Mouse (Mus musculus): ENCODE data around the gene 2310007B03Rik. TPM values are rescaled to one million over a fixed set of nuclear protein-coding genes. Genes with fewer than 3 reads are reported as not detected.

2310007B03Rik gene
- polyA plus RNA-seq, 1 experiment from 2014 or later = 0.10 TPM

GRCm38 (mm10) chr1:93159566-93160500, 915 bp downstream of the 2310007B03Rik start:
- Histone ChIP-seq H3K9ac (replicated peaks) (no peak overlapping the region), H3K9me3 (no peaks in the 10 kb centered on the region), H3K27me3 (no peaks in the 10 kb centered on the region), H3K4me3 (replicated peaks) (no peak overlapping the region), H3K4me1 (replicated peaks) (peaks cover 8% of the 10 kb centered on the region; the same call in 1 of the 2 replicates), H3K36me3 (no peaks in the 10 kb centered on the region), H3K27ac (no peak overlapping the region), H3K4me2 (no peak overlapping the region)
- ATAC-seq (ENCODE audit: insufficient number of reproducible peaks, insufficient read depth, low FRiP score, low TSS enrichment, low read depth) = no peak
- WGBS = 85% methylated on average over 21 of the region's 21 CpGs

GRCm38 (mm10) chr1:93158916-93159315, 1.8 kb downstream of the 2310007B03Rik start:
- H3K4me3 ChIP-seq (replicated peaks) = no peak overlapping the region
- H3K9ac ChIP-seq (replicated peaks) = no peak overlapping the region
- H3K4me1 ChIP-seq (replicated peaks) = peaks cover 8% of the 10 kb centered on the region; the same call in 1 of the 2 replicates
- no peak for ATAC-seq (ENCODE audit: insufficient number of reproducible peaks, insufficient read depth, low FRiP score, low TSS enrichment, low read depth)
- no peak overlapping the region for H3K27ac ChIP-seq
- H3K27me3 ChIP-seq = no peaks in the 10 kb centered on the region
- 72% methylated on average over 8 of the region's 8 CpGs for WGBS
- no peaks in the 10 kb centered on the region for H3K9me3 ChIP-seq
- H3K36me3 ChIP-seq = no peaks in the 10 kb centered on the region
- no peak overlapping the region for H3K4me2 ChIP-seq

GRCm38 (mm10) chr1:93157566-93157965, 3.2 kb downstream of the 2310007B03Rik start:
- Histone ChIP-seq H3K4me1 (replicated peaks) (peaks cover 8% of the 10 kb centered on the region; the same call in 1 of the 2 replicates), H3K4me2 (no peak overlapping the region), H3K27me3 (no peaks in the 10 kb centered on the region), H3K9me3 (no peaks in the 10 kb centered on the region), H3K36me3 (no peaks in the 10 kb centered on the region), H3K4me3 (replicated peaks) (no peak overlapping the region), H3K27ac (no peak overlapping the region), H3K9ac (replicated peaks) (no peak overlapping the region)
- WGBS = 81% methylated on average over 4 of the region's 4 CpGs
- no peak for ATAC-seq (ENCODE audit: insufficient number of reproducible peaks, insufficient read depth, low FRiP score, low TSS enrichment, low read depth)

GRCm38 (mm10) chr1:93150907-93151661, 9.7 kb downstream of the 2310007B03Rik start:
- H3K4me3 ChIP-seq (replicated peaks) = no peak overlapping the region
- H3K27me3 ChIP-seq = no peaks in the 10 kb centered on the region
- no peak overlapping the region for H3K4me2 ChIP-seq
- no peak for ATAC-seq (ENCODE audit: insufficient number of reproducible peaks, insufficient read depth, low FRiP score, low TSS enrichment, low read depth)
- WGBS = 77% methylated on average over 2 of the region's 2 CpGs
- no peaks in the 10 kb centered on the region for H3K36me3 ChIP-seq
- no peaks in the 10 kb centered on the region for H3K4me1 ChIP-seq (replicated peaks)
- H3K9ac ChIP-seq (replicated peaks) = no peak overlapping the region
- no peak overlapping the region for H3K27ac ChIP-seq
- no peaks in the 10 kb centered on the region for H3K9me3 ChIP-seq

- 79% methylated on average over 9 of the region's 9 CpGs for WGBS
- no peaks in the 10 kb centered on the region for H3K27me3 ChIP-seq
- no peaks in the 10 kb centered on the region for H3K4me1 ChIP-seq (replicated peaks)
- H3K27ac ChIP-seq = no peak overlapping the region
- H3K4me3 ChIP-seq (replicated peaks) = no peak overlapping the region
- H3K9me3 ChIP-seq = no peaks in the 10 kb centered on the region
- no peak overlapping the region for H3K4me2 ChIP-seq
- no peak for ATAC-seq (ENCODE audit: insufficient number of reproducible peaks, insufficient read depth, low FRiP score, low TSS enrichment, low read depth)
- no peaks in the 10 kb centered on the region for H3K36me3 ChIP-seq
- no peak overlapping the region for H3K9ac ChIP-seq (replicated peaks)
These were observed 16.6 kb downstream of the 2310007B03Rik start for GRCm38 (mm10) chr1:93144176-93144575.

- H3K9me3 ChIP-seq = no peaks in the 10 kb centered on the region
These were observed 17.9 kb downstream of the 2310007B03Rik start for GRCm38 (mm10) chr1:93142871-93143270.

GRCm38 (mm10) chr1:93139713-93140112, 21.0 kb downstream of the 2310007B03Rik start:
- no peak overlapping the region for H3K4me2 ChIP-seq
- no peak overlapping the region for H3K9ac ChIP-seq (replicated peaks)
- H3K4me3 ChIP-seq (replicated peaks) = no peak overlapping the region
- WGBS = 87% methylated on average over 7 of the region's 7 CpGs
- H3K36me3 ChIP-seq = no peaks in the 10 kb centered on the region
- no peaks in the 10 kb centered on the region for H3K9me3 ChIP-seq
- no peak overlapping the region for H3K27ac ChIP-seq
- H3K4me1 ChIP-seq (replicated peaks) = no peaks in the 10 kb centered on the region
- ATAC-seq (ENCODE audit: insufficient number of reproducible peaks, insufficient read depth, low FRiP score, low TSS enrichment, low read depth) = no peak
- H3K27me3 ChIP-seq = no peaks in the 10 kb centered on the region; the same call in 1 of the 2 replicates

More at GRCm38 (mm10) chr1:93142871-93143270, 17.9 kb downstream of the 2310007B03Rik start:
- Histone ChIP-seq H3K36me3 (no peaks in the 10 kb centered on the region), H3K27me3 (no peaks in the 10 kb centered on the region), H3K4me3 (replicated peaks) (no peak overlapping the region), H3K9ac (replicated peaks) (no peak overlapping the region), H3K27ac (no peak overlapping the region), H3K4me2 (no peak overlapping the region), H3K4me1 (replicated peaks) (no peaks in the 10 kb centered on the region)
- 80% methylated on average over 1 of the region's 1 CpGs for WGBS
- ATAC-seq (ENCODE audit: insufficient number of reproducible peaks, insufficient read depth, low FRiP score, low TSS enrichment, low read depth) = no peak

GRCm38 (mm10) chr1:93138534-93138933, 22.2 kb downstream of the 2310007B03Rik start:
- no peaks in the 10 kb centered on the region for H3K4me1 ChIP-seq (replicated peaks)
- H3K4me3 ChIP-seq (replicated peaks) = no peak overlapping the region
- H3K36me3 ChIP-seq = no peaks in the 10 kb centered on the region
- no peaks in the 10 kb centered on the region; the same call in 1 of the 2 replicates for H3K27me3 ChIP-seq
- 89% methylated on average over 6 of the region's 6 CpGs for WGBS
- H3K9me3 ChIP-seq = no peaks in the 10 kb centered on the region
- no peak overlapping the region for H3K4me2 ChIP-seq
- no peak overlapping the region for H3K27ac ChIP-seq
- no peak for ATAC-seq (ENCODE audit: insufficient number of reproducible peaks, insufficient read depth, low FRiP score, low TSS enrichment, low read depth)
- H3K9ac ChIP-seq (replicated peaks) = no peak overlapping the region

GRCm38 (mm10) chr1:93135036-93135526, 25.7 kb downstream of the 2310007B03Rik start, which contains the start of gene Agxt:
TSS of gene Agxt (plus strand) at chr1:93135240.
- Histone ChIP-seq H3K27ac (no peak within 1 kb of the TSS), H3K9ac (replicated peaks) (no peak within 1 kb of the TSS), H3K4me1 (replicated peaks) (no peaks in the 10 kb centered on the region), H3K4me2 (no peak within 1 kb of the TSS), H3K27me3 (no peaks in the 10 kb centered on the region; the same call in 1 of the 2 replicates), H3K9me3 (no peaks in the 10 kb centered on the region), H3K36me3 (no peaks in the 10 kb centered on the region), H3K4me3 (replicated peaks) (no peak within 1 kb of the TSS)
- 85% methylated on average over 12 of the region's 12 CpGs for WGBS
- no peak for ATAC-seq (ENCODE audit: insufficient number of reproducible peaks, insufficient read depth, low FRiP score, low TSS enrichment, low read depth)

- Histone ChIP-seq H3K4me3 (replicated peaks) (no peak overlapping the region), H3K9ac (replicated peaks) (no peak overlapping the region), H3K4me2 (no peak overlapping the region), H3K36me3 (no peaks in the 10 kb centered on the region), H3K9me3 (no peaks in the 10 kb centered on the region), H3K27me3 (no peaks in the 10 kb centered on the region; the same call in 1 of the 2 replicates), H3K4me1 (replicated peaks) (peaks cover 7% of the 10 kb centered on the region), H3K27ac (no peak overlapping the region)
- 69% methylated on average over 8 of the region's 8 CpGs for WGBS
- no peak for ATAC-seq (ENCODE audit: insufficient number of reproducible peaks, insufficient read depth, low FRiP score, low TSS enrichment, low read depth)
These were observed 28.1 kb downstream of the 2310007B03Rik start for GRCm38 (mm10) chr1:93132676-93133075.
